Mouse (Mus musculus): ENCODE results near the gene Gabra4.

DNA sequence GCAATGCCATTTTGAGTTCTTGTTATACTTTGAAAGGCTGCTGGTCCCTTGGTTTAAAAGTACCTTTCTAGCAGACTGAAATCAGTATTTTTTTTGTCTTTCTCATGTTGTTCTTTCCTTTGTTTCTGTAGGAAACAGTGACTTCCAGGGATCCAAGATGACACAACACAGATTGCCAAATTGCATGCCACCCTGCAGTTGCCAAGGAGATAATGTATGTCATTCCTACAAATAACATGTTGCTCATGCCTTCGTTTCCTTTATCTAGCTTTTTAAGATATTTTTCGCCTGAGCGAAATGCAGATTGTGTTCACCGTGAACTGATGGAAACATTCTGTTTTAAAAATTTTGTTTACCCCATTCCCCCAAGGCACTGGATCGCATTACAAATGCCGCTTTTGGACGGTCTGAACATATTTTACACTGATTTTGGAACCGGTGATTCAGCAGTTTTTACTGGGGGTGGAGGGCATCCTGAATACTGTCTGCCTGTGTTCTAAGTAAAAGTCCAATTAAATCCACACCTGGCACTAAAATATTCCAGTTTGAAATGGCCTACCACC is 53.9 kb downstream of the Gabra4 start:
- no peak for TF ChIP-seq POLR2A (IDR thresholded peaks at IDR 0.05; ENCODE audit: low read depth, low read length)
- TF ChIP-seq ELF1 (IDR thresholded peaks at IDR 0.05; ENCODE audit: low read depth, low read length), result no peak
- no peak for TF ChIP-seq JUND (conservative IDR thresholded peaks at IDR 0.05; ENCODE audit: low read depth, low read length)
- no peak for TF ChIP-seq CTCF (conservative IDR thresholded peaks at IDR 0.05 in 1 of 2, IDR thresholded peaks at IDR 0.05 in 1 of 2; ENCODE audit: low read depth in 2 of 2, low read length in 2 of 2)

Measured in CH12.LX (cell line).